Mouse (Mus musculus): ENCODE measurements around the gene Slc27a1. TPM values are rescaled to one million over a fixed set of nuclear protein-coding genes. Genes with fewer than 3 reads are reported as not detected.

The Slc27a1 gene
- total RNA-seq, 2 experiments from 2014 or later: 62.6 to 62.9 TPM

DNA sequence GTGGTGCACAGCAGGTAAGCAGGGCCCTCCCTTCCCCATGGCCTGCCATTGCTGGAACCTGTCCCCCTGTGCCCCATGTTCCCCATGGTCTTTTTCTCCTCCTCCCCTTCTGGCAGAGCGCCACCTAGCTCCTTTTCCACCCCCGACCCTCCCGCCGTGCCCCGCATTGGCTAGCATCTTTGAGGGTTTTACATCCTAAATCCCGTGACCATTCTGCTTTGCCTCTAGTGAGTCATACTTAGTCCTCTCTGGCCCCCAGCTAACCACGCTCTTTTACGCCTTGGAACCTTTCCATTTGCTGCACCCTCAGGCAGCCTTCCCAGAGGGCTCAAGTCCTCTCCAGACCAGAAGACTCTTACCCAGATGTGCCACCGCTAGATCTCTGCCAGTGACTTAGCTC, 11.5 kb downstream of the Slc27a1 start:
- no peak for DNase-seq

DNA sequence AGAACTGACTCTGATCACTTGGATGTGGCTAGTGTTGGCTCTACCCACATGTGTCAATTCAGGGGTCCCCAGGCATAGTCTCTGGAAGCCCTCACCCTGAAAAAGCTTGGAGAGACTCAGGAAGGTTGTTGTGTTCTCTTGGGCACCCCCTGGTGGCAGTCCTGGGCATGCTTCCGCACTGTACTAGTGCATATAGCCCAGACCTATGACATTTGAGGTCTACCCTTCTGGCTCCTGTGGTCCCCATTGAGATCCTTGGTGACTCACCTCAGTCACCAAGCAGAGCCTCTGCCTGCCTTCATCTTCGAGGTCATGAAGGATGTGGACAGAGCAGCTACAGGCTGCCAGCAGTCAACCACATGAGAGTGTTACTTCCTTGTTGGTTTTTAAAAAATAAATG, 18.2 kb downstream of the Slc27a1 start:
- no peak for DNase-seq

DNA sequence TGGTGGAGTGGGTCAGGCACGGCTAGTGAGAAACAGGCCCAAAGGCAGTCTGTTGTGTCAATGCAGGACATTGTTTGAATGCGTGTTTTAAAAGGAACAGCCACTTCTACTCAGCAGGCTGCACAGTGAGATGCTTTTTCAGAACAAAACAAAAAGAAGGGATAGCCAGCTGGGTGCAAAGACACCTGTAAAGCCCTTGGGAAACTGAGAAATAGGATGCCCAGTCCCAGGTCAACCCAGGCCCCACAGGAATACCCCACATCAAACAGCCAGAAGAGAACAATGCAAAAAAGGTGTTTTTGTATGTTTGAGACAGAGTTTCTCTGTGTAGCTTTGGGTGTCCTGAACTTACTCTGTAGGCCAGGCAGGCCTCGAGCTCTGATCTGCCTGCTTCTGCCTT, 20.1 kb downstream of the Slc27a1 start:
- no peak for DNase-seq

- DNase-seq: no peak
These were observed 22.3 kb downstream of the Slc27a1 start for GRCm38 (mm10) chr8:71591017-71591416.

DNA sequence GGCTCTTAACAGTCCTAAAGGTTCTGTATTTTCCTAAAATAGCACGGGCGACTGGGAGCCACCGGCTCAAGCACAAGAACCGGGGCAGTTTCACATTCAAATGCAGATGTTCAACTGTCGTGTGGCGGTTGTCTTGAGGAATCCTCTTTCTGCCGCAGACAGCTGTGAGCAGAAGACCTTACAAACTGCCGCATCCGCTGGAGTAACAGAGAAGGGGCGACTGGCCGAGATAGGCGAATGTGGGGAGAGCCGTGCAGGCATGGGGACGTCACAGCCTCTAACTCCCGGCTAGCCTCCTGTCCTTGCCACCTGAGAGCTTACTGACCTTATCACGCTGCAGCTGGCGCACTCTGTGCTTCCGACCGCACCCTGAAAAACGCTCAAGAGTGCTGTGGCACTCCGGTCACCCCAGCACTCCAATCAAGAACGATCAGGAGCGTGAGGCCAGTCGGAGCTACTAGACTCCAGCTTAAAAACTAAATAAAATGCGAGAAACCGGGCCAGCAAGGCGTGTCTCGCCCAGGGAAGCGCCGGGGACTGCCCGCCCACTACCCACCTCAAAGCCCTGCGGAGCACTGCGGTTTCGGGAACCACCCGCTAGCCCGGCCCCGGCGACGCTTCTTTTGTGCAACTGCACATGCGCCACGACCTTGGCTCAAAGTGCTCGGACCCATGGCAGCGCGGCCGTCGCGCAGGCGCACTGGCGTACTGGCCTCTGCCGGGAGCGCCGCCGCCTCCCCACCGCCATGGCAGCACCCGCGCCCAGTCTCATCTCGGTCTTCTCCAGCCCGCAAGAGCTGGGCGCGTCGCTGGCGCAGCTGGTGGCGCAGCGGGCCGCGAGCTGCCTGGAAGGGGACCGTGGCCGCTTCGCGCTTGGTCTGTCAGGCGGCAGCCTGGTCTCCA, 23.0 kb downstream of the Slc27a1 start, which contains the start of gene Pgls:
Gene Pgls (plus strand): TSS at position 706 of the 903 bp plus-strand sequence.
- DNase-seq: peak; percentile 94

DNA sequence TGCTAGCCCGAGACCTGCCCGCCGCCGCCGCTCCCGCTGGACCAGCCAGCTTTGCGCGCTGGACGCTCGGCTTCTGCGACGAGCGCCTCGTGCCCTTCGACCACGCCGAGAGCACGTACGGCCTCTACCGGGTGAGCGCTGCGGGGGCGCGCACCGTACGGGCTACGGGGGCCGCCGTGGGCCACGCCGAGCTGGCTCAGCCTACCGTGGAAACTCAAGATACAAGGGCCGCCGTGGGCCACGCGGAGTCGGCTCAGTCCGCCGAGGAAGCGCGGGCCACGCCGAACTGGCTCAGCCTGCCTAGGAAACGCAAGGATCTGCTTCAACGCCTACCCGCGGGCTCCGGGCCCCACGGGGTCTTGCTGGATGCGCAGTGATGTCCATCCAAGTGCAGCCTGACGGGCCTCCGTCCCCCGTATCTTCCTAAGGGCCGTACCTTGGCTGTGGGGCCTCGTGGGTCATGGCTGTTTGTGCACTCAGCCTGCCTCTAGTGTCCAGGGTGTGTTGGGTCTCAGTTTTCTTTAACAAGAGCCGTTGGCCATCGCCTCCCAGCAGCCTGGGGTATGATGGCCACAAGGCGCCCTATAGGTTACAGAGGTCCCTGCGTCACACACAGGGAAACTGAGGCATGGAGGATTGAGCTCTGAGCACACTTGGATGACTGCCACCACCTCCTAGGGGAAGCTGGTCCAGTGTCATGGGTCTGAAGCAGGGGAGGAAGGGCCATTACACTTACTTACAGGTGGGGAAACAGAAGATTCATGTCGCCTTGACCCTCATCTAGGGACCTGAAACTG, 23.9 kb downstream of the Slc27a1 start:
- peak; percentile 83 for DNase-seq

GRCm38 (mm10) chr8:71593556-71594323, 25.1 kb downstream of the Slc27a1 start:
- DNase-seq: no peak

GRCm38 (mm10) chr8:71594324-71594722, 25.6 kb downstream of the Slc27a1 start:
- no peak for DNase-seq

- peak; percentile 82 for DNase-seq
These were observed 27.2 kb downstream of the Slc27a1 start for GRCm38 (mm10) chr8:71595862-71596261.

- DNase-seq: no peak
These were observed 27.7 kb downstream of the Slc27a1 start for GRCm38 (mm10) chr8:71596384-71596783.

DNA sequence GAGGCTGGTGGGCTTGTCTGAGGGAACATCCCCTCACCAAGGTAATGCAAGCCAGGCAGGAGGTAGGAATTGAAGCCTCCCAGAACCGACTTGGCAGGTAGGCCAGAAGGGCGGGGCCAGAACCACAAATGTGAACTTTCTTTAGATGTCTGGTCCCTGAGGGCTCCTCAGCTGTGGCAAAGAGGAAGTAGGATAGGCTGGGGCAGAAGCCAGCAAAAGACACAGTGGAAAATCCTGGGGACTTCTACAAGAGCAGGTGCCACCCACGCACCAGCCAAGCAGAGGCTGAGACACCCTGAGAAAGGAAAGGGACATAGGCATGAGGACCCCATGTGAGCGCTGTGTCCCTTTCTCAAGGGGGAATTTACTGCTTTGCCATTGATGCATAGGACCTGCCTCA, 28.1 kb downstream of the Slc27a1 start:
- DNase-seq: no peak

DNA sequence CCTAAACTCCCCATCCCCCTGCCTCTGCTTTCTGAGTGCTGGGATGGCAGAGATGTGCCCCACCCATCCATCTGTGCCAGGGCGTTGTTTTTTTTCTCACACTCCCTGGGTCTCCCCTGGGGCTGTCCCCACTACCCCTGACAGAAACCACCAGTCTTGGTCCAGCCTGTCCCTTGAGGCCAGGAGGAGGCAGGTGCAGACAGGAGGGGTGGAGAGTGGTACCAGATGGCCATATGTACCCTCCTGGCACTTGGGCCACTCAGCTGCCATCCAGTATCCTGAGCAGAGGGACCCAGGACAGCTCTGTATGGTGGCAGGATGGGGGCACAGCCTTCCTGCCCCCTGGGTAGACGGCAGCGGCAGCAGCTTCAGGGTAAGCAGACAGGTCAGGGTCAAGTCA, 28.8 kb downstream of the Slc27a1 start, which contains the start of gene Fam129c:
Gene Fam129c (plus strand): TSS at position 198 of the 400 bp plus-strand sequence.
- DNase-seq: no peak

GRCm38 (mm10) chr8:71598375-71598774, 29.7 kb downstream of the Slc27a1 start:
- DNase-seq: no peak

DNA sequence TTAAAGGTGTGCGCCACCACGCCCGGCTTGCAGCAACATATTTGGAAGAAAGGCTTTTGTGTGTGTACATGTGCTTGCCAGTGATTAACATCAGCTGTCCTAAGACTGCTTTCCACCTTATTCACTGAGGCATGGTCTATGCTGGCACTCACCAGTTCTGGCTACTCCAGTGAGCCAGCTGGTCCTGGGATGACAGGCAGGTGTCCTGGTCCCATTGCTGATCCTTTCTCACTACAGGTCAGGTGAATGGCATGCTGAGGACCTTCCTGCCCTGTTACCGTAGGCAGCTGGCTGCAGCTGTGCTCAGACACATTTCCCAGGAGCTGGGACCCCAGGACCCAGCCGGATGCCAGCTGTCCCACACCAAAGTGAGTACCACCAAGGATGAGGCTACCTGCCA, 30.2 kb downstream of the Slc27a1 start:
- DNase-seq: no peak

- DNase-seq: no peak
These were observed 33.4 kb downstream of the Slc27a1 start for GRCm38 (mm10) chr8:71601939-71602665.

GRCm38 (mm10) chr8:71602666-71603334, 34.1 kb downstream of the Slc27a1 start:
- DNase-seq: peak; percentile 61

- no peak for DNase-seq
These were observed 35.3 kb downstream of the Slc27a1 start for GRCm38 (mm10) chr8:71604021-71604420.

DNA sequence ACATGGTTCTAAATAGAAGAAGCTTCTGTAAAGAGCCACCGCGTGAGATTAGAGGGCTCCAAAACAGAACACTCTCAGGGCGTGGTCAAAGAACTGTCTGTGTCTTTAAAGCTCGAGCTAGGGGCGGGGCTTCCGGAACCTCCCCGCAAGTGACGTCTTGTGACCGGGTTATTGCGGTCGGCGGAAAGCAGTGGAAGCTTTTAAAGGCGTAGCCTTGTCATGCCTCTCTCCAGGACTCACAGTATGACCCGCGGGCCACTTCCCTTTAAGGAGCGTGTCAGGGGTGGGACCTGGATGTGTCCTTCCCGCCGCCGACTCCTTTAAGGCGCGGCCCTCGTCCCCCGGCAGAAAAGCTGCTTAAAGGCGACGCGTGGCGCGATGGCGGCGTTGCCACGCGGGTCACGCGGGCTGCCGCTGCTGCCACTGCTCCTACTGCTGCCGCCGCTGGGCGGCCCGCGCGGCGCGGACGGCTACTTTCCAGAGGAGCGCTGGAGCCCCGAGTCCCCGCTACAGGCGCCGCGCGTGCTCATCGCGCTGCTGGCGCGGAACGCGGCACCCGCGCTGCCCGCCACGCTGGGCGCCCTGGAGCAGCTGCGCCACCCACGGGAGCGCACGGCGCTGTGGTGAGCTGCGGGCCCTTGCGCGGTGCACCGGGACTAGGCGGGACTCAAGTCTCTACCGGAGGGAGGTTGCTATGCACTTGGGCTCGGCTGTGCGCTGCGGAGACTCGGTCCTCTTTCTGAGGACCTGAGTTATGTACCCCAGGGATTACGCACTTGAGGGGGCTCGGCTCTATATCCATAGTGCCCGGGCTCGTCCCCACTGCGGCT, 42.4 kb downstream of the Slc27a1 start, which contains the start of gene Colgalt1:
Gene Colgalt1 (plus strand): TSS at position 177 of the 830 bp plus-strand sequence.
- DNase-seq: peak; percentile 96

DNA sequence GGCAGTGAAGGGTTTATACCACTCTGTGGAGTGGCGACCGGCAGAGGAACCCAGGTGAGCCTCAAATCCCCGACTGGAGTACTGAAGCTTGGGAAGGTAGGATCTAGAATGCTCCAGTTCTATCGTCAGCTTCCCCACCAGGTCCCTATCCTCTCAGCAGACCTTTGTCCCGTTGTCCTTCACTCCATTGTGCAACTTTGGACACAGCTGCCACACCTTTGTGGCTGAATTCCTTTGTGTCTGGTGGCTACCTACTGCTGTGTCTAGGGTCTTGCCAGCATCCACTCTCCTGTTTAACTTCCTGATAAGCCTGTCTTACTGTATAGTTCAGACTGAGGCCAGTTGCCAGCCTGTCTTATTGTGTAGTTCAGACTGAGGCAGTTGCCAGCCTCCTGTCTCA, 43.5 kb downstream of the Slc27a1 start:
- DNase-seq: no peak

DNA sequence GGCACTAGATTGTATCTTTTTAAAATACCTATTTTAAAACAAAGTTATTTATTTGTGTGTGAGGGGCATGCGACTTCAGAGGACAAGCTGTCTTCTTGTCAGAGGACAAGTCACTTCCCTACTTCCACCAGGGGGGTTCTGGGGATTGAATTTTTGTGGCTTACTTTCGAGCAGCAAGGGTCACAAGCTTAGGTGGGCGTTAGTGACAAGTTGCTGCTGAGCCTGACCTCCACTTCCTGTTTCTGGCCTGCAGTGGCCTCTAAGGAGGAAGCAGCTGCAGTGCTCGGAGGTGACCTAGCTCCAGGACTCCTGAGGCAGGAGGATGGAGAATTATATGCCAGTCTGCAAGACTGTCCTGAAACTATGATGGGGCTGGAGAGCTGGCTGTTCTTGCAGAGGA, 44.7 kb downstream of the Slc27a1 start:
- DNase-seq: no peak

All from gastrocnemius, postnatal 25 days (tissue).